Mouse (Mus musculus) G1E (cell line): ENCODE measurements around the gene Ms4a14.
"Not testable (repeated sequence)": the region's sequence is repeated elsewhere in the genome, so short reads cannot be mapped to it uniquely, and the experiment has no call there.

Experiments
- CTCF ChIP-seq: IDR thresholded peaks from 2 replicates; pipeline ENCODE4 v1.5.1; 2012; ENCODE audit warnings: low read depth, low read length, inconsistent platforms, mixed read lengths
- GATA1 ChIP-seq: IDR thresholded peaks from 2 replicates; pipeline ENCODE4 v1.6.1; 2012; ENCODE audit warnings: borderline replicate concordance, low read length, inconsistent platforms, mixed read lengths
- GATA2 ChIP-seq: IDR thresholded peaks from 2 replicates; pipeline ENCODE4 v1.6.1; 2012; ENCODE audit warnings: low read depth, low read length, inconsistent platforms, borderline replicate concordance
- POLR2AphosphoS5 ChIP-seq: IDR thresholded peaks from 2 replicates; pipeline ENCODE4 v1.6.1; 2012; ENCODE audit warnings: low read depth, low read length, inconsistent platforms; ENCODE audit not compliant: insufficient replicate concordance
- TAL1 ChIP-seq: conservative IDR thresholded peaks from 2 replicates; pipeline ENCODE4 v1.6.1; 2012; ENCODE audit warnings: low read depth, low read length, inconsistent platforms, mixed read lengths

DNA sequence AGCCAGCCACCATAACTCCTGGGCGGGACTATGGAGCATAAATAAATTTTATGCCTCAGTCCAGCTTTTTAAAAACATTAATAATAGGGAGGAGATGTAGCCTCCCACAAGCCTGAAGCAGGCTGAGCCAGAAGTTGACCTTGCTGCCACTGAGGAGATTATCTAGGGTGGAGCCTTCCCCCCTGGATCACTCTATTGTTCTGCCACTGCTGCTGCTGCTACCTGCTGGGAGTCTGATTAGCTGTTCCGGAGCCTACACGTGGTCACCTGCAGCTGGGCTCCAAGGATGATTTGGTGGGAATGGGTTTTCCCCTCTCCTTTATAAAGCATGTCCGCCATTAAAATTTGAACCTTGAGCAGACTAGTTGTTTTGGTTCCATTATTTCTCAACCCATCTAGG lies 14.7 kb downstream of the Ms4a14 start:
- not testable (repeated sequence) for TF ChIP-seq CTCF, TAL1, GATA1, POLR2AphosphoS5, GATA2
